Mouse (Mus musculus): ENCODE results near the gene Dhx32.
"Not testable (repeated sequence)": the region's sequence is repeated elsewhere in the genome, so short reads cannot be mapped to it uniquely, and the experiment has no call there.

Dhx32 gene

DNA sequence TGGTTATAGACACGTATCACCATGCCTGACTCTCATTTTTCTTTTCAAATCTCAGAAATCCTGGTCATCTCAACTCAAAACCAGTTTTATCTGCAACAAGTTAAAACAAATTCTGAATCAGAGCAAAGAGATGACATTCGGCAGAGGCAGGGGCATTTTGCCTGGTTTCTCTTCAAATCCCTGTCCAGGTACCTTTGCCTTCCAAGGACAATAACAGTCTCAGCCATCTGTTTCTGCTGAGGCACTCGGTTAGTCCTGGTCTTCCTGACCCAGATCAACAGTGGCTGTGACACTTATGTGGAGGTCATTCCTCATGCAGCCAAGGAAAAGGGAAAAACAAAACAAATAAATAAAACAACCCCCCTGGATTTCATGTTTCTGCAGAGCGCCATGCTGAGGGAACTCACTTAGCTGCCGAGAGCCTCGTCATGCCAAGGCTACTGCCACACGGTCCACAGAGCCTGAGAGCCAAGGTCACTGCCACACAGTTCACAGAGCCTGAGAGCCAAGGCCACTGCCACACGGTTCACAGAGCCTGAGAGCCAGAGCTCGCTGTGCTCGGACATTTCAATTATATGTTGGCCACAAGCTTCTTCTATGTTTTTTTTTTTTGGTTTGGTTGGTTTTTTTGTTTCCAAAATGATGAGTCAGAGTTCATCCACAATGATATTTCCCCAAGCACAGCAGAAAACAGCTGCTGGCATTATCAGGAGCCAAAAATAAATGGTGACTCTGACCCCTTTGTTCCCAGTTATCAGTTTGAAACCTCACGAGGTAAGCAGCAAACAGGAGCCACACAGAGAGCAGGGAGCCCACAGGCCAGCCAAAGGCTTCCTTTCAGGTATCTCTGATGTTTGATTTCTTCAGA is 52.0 kb downstream of the Dhx32 start:
- no peak for DNase-seq (ENCODE audit: low read depth in 1 of 2, low spot score in 2 of 2)

- no peak for DNase-seq (ENCODE audit: low read depth in 1 of 2, low spot score in 2 of 2)
These were observed 53.2 kb downstream of the Dhx32 start for GRCm38 (mm10) chr7:133729351-133729750.

GRCm38 (mm10) chr7:133727027-133727426 is 55.5 kb downstream of the Dhx32 start:
- DNase-seq (ENCODE audit: low read depth in 1 of 2, low spot score in 2 of 2), result no peak

- no peak for DNase-seq (ENCODE audit: low read depth in 1 of 2, low spot score in 2 of 2)
These were observed 57.0 kb downstream of the Dhx32 start for GRCm38 (mm10) chr7:133725571-133725970.

GRCm38 (mm10) chr7:133724844-133725243 is 57.7 kb downstream of the Dhx32 start:
- DNase-seq (ENCODE audit: low read depth in 1 of 2, low spot score in 2 of 2), result no peak

DNA sequence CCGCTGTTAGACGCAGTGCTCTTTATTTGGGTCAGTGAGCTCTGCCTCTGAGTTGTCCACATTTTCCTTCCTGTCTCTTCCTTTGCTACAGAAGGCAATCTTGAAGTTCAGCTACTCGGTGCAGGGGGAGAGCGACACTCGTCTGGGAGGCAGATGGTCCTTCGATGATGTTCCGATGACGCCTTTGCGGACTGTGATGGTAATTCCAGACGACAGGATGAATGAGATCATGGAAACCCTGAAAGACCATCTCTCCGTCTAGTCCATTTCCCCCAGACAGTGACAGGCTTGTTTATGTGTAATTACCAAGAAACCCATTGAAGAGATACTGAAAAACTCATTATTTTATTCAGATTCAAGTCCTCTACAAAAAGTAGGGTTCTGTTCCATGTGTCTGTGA is 61.9 kb downstream of the Dhx32 start:
- no peak for DNase-seq (ENCODE audit: low read depth in 1 of 2, low spot score in 2 of 2)

GRCm38 (mm10) chr7:133718580-133718979 is 63.9 kb downstream of the Dhx32 start:
- no peak for DNase-seq (ENCODE audit: low read depth in 1 of 2, low spot score in 2 of 2)

DNA sequence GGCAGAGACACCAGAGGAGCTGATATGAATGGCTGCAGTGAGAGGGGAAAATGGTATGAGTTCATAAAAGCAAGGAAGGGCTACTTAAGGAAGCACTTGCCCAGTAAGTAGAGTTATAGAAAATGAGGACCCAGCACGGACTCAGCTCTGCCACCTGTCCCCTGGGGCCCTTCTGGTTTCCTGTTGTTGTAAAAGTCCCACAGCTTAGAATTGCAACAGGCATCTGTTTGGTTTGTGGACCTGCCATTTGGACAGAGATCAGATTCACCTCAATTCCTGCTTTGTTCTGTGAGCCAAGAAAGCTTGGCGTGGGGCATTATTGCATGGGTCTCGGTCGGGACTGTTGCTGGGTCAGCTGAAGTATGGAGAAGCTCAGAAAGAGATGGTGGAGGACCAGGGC is 67.1 kb downstream of the Dhx32 start:
- DNase-seq (ENCODE audit: low read depth in 1 of 2, low spot score in 2 of 2), result no peak

DNA sequence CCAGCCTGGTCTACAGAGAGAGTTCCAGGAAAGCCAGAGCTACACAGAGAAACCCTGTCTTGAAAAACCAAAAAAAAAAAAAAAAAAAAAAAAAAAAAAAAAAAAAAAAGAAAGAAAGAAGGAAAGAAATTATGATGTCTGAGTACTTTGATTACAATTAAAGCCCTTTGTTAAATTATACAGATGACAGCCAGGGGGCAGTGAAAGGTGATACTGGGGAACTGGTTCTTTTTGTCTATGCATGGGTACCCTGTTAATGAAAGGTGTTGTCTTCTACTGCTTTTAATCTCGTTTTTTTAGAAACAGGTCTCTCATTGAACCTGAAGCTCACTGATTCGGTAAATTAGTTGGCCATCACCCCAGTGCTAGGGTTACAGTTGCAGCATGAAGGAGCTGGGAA is 75.2 kb downstream of the Dhx32 start:
- DNase-seq (ENCODE audit: low read depth in 1 of 2, low spot score in 2 of 2), result no peak

- DNase-seq (ENCODE audit: low read depth in 1 of 2, low spot score in 2 of 2), result no peak
These were observed 78.6 kb downstream of the Dhx32 start for GRCm38 (mm10) chr7:133703906-133704305.

DNA sequence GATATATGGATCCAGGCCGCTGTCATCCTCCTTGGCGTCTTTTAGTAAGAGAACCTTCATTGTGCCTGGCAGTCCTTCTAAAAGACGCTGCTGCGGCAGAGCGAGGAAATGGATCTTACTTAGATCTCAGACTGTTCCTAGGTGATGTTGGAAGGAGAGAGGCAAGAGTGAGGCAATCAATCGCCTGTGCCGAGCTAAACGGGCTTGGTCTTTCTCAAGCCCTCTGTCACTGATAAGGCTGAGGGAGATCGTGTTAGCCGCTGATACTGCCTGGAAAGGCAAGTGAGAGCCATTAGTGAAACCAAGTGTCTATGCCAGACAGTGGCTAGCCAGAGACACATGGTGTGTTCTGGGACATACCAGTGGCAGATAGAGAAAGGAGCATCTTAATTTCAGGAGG is 80.2 kb downstream of the Dhx32 start:
- no peak for DNase-seq (ENCODE audit: low read depth in 1 of 2, low spot score in 2 of 2)

GRCm38 (mm10) chr7:133701366-133701765 is 81.2 kb downstream of the Dhx32 start:
- DNase-seq (ENCODE audit: low read depth in 1 of 2, low spot score in 2 of 2), result no peak

- no peak for DNase-seq (ENCODE audit: low read depth in 1 of 2, low spot score in 2 of 2)
These were observed 82.6 kb downstream of the Dhx32 start for GRCm38 (mm10) chr7:133699885-133700284.

DNA sequence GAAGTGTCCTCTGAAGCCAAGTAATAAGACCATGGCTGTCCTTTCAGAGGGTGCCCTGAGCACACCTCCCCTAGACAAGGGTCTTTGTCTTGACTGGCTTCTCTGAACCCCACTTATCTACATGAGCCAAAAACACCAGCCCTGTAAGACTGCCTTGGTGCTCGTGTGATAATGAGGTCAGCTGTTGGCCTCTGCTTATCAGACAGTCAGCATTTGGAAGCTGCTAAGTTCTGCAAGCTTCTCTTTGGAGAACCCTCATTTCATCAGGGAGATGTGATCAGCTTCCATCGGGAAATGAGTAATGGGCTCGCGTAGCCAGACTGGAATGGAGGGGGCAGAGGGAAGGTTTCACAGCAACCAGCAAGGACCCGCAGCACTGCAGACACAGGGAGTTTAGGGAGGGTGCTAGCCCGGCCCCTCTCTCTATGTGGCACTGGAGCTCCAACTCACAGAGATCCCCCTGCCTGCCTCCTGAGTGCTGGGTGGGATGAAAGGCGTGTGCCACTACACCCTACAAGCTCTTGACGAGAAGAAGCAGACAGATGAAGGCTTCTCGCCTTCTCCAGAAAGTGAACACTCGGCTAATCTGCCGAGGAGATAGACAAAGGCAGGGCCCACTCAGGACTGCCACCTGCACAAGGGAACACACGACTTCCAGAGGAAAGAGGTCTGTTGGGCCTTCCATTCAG is 84.4 kb downstream of the Dhx32 start:
- DNase-seq (ENCODE audit: low read depth in 1 of 2, low spot score in 2 of 2), result no peak

DNA sequence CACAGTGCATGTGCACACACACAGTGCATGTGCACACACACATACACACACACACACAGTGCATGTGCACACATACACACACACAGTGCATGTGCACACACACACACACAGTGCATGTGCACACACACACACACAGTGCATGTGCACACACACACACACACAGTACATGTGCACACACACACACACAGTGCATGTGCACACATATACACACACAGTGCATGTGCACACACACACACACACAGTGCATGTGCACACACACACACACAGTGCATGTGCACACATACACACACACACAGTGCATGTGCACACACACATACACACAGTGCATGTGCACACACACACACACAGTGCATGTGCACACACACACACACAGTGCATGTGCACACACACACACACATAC is 96.9 kb downstream of the Dhx32 start:
- not testable (repeated sequence) for DNase-seq (ENCODE audit: low read depth in 1 of 2, low spot score in 2 of 2)

- no peak for DNase-seq (ENCODE audit: low read depth in 1 of 2, low spot score in 2 of 2)
These were observed 97.8 kb downstream of the Dhx32 start for GRCm38 (mm10) chr7:133684701-133685100.

DNA sequence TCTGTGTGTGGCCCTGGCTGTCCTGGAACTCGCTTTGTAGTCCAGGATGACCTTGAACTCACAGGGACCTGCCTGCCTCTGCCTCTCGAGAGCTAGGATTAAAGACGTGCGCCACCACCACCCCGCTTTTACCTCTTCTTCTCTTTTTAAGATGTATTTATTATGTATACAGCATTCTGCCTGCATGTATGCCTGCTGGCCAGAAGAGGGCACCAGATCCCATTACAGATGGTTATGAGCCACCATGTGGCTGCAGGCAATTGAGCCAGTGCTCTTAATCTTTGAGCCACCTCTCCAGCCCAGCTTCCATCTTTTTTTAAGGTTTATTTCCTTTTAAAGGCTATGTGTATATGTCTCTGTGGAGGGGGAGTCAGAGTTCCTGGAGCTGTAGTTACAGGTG is 98.4 kb downstream of the Dhx32 start:
- no peak for DNase-seq (ENCODE audit: low read depth in 1 of 2, low spot score in 2 of 2)

DNA sequence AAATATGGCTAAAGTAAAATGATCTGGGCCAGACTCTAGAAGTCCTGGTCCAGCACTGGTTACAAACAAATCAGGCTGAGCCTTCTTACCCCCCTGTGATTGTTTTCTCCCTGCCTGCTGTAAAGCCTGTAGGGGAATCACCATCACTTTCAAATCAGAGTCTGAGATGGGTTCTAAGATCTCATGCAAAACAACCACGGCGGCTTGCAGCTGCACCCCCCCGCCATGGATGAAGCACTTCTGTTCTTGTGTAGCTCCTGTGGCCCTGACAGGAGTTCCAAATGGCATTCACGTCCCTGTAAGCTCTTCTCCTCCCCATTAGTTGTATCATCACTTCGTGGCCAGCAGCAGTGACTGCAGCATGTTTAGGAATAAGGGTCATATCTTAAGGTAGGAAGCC is 98.9 kb downstream of the Dhx32 start:
- no peak for DNase-seq (ENCODE audit: low read depth in 1 of 2, low spot score in 2 of 2)

DNA sequence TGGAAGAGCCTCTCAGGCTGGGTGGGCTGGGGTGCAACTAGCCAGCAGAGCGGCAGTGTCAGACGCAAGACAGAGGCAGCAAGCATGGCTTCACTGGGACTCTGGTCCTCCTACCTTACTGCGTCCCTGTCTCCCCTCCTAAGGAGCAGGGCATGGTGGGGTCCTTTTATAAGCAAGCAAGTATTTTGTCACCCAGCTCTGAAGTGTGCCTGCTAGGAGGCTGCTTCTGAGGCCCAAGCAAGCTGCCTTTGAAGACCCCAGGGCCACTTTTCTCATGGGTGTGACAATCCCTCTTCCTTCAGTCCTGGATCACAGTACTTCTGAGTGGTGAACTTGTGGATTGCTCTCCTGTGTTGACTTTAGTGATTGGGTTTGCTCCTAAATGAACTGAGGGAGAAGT is 102.6 kb downstream of the Dhx32 start, which contains the start of gene Mmp21:
Mmp21 (minus strand) TSS at position 101 of the 400 bp plus-strand sequence.
- no peak for DNase-seq (ENCODE audit: low read depth in 1 of 2, low spot score in 2 of 2)

GRCm38 (mm10) chr7:133679439-133679838 is 103.1 kb downstream of the Dhx32 start:
- no peak for DNase-seq (ENCODE audit: low read depth in 1 of 2, low spot score in 2 of 2)

GRCm38 (mm10) chr7:133678716-133679115 is 103.8 kb downstream of the Dhx32 start:
- DNase-seq (ENCODE audit: low read depth in 1 of 2, low spot score in 2 of 2), result no peak

DNA sequence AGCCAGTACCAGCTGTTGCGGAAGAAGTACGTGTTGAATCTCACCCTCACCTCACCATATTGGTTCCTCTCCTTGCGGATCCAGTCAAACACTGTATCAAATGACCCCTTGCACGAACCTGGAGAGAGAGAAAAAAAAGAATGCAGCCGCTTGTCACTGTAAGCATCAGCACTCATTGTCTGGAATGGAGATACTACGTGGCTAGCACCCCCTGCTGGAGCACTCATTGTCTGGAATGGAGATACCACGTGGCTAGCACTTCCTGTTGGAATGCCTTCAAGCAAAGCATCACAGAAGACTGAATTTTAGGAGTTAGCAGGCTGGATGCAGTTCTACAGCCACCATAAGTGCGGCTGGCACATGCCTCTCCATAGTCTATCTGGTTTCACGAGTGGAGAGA is 106.5 kb downstream of the Dhx32 start:
- DNase-seq (ENCODE audit: low read depth in 1 of 2, low spot score in 2 of 2), result no peak
